Mouse (Mus musculus) thymus, postnatal 0 days (tissue): ENCODE results near the gene Gm9767. TPM values are rescaled to one million over a fixed set of nuclear protein-coding genes. Genes with fewer than 3 reads are reported as not detected.

Experiments
- DNase-seq: peaks from one replicate; pipeline ENCODE4 v3.0.0-alpha.2; 2015; ENCODE audit warnings: low spot score
- polyA plus RNA-seq: library from polyadenylated mRNA; unstranded; fragments of >200 nt; fragmentation: Nextera tagmentation; extraction: Ambion mirVana; gene quantifications from 2 replicates; pipeline ENCODE4 v1.2.1, GENCODE M21; 2015

The Gm9767 gene
- polyA plus RNA-seq, result not detected in 2 replicates

DNA sequence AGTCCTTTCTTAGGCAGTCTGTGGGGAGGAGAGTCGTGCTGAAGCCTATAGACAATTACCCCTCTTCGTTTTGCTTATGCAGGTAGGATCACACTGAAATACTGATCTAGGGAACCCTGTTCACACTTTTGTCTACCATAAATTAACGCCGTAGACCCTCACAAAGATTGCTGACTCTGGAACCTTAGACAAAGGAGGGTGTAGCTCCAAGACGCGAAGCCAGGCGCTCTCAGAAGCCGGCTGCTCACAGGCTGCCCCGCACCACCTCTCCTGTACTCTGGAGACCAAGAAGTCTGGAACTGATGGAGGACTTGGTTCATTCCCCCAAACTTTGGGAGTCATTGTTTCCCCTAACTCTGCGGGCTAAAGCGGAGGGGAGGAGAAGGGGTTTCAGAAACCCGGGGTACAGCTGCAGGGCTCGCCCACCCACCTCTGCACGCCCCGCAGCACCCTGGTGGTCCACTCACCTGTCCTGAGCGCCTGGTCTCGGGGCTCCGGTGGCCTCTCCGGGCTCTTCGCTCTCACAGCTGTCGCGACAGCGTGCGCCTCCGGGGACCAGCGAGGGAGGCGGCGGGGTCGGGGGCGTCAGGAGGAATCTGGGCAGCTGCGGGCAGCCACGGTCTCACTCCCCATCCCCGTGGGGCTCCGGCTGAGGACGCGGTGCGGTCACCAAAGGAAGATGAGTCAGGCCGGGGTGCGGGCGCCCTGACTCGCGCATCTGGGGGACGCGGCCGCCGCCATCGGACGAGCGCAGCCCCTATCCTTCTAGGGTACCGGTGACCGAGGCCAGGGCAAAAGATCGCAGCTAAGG is at the start of gene Gm9767:
Gene Gm9767, plus strand, starts transcription at position 585 of the 811 bp plus-strand sequence.
- DNase-seq, result no peak

DNA sequence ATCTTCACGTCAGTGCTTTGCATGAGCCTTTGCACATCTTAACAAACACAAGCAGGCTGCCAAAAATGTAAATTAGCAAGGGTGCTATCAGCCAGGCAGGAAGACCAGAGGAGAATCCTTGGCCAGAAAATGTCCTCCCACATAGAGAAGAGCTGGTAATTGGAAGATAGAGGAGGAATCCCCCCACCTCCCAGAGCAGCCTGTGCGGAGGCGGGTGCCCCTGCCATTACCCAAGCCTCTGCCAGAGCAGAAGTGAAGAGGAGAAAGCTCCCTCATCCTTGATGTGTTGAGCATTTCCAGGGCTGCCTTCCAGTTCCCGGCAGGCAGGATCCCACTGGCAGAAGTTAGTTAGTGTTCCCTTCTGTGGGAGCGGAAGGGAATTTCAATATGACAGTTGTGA is 43.1 kb upstream of the Gm9767 start:
- no peak for DNase-seq

DNA sequence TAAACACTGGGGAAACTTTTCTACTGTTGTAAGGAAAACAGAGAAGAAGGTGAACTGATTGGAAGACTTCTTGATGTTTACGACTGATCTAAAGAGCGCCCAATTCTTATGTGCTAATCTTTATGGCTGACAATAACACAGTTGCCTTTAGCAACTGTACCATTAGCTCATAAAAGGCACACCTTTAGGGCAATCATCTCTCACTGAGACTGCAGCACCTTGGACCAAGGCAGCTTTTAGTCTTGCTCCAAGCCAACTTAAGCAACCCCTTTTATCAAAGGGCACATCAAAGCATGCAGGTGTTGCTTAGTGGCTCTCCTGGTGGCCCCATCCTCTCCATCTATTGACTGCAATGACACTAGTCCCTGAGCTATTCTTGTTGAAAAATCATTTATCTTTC is 26.9 kb upstream of the Gm9767 start:
- DNase-seq, result no peak

DNA sequence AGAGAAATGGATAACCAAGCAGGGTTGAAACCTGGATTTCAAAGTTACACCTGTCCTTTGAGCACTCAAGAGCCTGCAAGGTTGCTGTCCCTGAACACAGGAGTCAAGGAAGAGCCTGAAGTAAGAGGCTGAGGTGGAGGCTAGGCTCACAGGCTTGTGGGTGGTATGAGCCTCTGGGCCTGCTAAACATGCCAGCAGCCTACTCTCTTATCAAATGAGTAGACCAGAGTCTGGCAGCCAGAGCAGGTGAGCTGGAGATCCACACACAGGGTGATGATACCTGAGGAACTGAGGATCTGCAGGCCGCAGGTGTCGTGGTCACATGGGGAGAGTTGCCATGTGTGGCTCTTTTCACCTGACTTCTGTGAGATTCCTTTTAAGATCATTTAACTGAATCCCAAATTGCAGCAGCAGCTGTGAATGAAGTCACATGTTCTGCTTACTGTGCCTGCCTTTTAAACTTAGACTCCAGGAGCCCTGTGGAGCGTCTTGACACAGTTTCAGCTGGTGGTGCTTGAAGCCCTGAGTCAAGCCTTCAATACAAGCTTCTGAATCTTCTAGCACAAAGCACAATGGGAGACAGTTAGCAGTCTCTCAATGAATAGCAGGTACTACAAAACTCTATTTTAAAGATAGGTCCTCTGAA is 18.3 kb upstream of the Gm9767 start:
- no peak for DNase-seq

DNA sequence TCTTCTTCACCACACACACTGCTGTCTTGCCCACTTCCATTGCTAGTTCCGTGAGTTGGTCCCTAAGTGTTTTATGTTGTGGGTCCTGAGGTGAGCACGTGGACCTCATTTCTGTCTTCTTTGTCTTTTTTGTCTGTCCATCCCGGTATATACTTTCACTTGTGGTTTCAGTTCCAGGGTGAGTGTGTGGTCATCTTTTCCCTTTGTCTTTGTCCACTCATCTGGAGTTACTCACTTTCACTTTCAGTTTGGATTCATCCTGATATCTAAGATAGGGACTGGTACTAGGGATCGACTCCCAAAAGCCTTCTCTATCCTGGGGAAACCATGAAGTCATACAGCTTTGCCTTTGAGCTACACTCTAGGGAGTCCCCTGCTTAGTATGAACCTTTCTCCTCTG is 15.0 kb upstream of the Gm9767 start:
- no peak for DNase-seq

DNA sequence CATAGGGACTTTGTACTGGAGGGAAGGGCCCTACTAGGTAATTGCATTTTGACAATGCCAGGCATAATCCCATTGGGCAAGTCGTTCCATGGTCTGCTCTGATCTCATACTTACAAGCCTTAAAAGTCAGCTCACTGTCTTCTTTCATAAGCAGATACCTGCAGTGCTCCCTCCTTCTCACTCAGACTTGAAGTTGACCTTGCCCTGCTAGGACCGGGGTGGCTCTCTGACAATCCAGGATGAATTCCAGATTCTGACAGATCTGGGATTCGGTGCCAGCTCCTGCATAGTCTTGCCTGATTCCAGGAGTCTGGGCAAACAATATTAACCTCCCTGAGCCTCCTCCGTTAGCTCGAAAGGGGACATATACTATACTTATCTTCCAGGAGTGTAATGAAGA is 6.1 kb upstream of the Gm9767 start:
- no peak for DNase-seq

DNA sequence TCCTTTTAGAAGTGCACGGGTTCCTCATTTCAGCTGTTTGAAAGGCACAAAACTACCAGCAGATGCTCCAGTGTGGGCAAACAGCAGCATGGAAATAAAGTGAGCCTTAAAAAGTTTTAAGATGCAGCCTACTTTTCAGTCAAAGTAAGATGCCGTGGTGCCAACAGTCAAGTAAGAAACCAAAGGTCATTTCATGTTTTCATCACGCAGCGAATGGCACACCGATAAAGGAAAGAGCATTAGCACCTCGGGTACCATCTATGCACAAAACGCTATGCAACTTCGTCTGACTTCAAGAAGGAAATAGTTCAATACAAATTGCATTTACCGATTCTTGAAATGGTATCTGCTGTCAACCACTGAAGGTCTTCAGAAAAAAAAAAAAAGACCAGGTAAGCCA is 1.1 kb upstream of the Gm9767 start:
- no peak for DNase-seq

DNA sequence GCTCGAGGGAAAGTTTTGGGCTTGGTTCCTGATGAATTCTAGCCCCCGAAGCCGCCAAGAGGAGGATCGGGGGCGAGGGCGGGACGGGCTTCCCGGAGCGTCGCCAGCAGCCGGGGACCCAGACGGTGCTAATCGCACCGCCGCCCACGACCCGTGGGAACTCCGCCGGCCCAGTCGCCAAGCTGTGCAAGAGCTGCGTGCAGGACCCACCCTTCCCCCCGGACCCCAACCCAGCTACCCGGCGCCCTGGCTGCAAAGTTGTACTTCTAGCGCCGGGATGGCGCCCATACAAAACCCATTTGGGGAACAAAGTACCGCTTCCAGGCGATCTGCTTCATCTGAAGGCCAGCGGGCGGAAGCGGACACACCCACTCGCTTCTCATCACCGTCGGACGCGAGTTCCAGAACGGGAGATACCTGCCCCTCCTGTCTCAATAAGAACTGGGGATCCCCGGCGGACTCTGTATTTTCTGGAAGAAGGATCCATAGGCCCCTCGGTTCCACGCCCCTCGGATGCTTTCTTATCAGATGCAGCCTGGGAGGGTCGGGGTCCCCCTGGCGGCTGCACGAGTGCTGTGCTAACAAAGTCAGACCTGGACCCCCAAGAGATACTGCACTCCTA is 577 bp downstream of the Gm9767 start, which contains the start of gene Tmem200a:
Gene Tmem200a, minus strand, starts transcription at position 532 of the 622 bp plus-strand sequence.
- DNase-seq, result peak; percentile 45

DNA sequence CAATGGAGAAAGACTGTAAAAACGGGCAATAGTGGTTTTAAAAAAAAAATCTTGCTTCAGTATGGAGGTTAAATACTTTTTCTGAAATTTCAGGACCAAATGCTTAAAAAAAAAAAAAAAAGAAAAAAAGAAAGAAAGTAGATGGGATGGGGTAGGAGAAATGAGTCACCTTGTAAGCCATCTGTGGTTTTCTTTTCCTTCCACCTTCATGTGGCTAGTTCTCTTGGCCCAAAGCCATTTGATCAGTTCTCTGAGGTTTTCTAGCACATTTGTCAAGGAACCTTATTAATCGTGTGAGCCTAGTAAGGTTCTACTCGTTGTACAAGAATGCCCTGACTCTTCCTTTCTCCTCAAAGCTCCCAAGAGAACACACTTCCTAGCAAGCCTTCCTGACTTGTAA is 1.6 kb downstream of the Gm9767 start:
- no peak for DNase-seq

DNA sequence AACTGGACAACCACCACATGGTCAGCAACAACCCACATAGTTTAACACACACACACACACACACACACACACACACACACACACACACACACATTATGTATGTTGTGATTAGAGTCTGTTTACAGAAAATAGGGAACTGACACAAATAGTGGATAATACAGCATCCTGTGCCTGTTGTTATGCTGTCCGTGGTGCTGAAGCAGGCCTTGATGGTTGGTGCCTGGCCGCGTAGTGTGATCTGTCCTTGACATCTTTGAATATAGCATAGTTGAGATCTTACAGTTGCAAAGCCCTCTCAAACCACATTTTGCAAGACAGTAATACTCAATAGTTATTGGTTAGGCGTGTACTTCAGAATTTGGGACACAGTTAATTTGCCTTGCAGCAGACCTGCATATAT is 4.0 kb downstream of the Gm9767 start:
- no peak for DNase-seq

DNA sequence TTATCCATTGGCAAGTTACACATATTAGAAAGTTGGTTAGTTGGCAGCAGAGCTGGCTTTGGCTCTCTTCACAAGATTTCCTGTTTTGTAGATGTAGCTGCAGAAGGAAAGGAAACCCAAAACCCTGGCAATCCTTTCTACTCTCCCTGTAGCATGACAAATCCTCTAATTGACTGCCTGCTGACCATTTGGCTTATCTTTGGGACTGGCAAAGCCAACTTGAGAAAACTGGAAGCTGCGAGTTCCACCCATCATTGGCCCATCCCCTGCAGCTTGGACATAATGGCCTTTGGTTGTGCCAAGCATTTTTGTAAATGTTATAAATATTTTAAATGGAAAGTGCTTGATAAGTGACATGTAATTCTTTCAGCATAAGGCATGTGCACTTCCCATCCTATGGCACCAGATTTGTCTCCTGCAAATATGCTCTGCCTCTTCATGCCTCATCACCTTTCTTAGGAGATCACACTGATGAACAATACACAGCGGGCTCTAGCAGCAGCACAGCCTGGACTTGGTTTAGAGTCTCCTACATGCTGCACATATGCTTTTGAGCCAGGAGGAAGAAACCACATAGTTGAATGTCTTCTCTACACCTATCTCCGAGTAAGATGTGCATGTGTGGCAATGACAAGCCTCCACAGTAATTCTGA is 25.4 kb downstream of the Gm9767 start:
- DNase-seq, result no peak

DNA sequence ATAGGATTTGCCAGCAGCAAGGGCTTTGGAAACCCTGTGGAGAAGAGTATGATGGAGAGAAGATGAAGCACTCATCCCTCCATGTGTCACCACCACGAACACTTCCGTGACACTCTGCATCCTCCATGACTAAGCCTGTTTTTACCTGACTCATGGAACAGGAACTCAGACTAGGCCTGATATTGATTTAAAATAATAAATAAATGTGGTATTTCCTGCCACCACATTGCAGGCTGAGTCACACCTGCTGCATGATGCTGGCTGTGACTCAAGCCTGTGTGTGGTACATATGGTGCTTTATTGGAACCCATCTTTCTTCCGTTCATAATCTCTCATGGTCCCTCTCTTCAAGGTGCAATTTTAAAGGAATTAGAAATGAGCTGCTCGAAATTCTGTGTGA is 36.4 kb downstream of the Gm9767 start:
- DNase-seq, result no peak

DNA sequence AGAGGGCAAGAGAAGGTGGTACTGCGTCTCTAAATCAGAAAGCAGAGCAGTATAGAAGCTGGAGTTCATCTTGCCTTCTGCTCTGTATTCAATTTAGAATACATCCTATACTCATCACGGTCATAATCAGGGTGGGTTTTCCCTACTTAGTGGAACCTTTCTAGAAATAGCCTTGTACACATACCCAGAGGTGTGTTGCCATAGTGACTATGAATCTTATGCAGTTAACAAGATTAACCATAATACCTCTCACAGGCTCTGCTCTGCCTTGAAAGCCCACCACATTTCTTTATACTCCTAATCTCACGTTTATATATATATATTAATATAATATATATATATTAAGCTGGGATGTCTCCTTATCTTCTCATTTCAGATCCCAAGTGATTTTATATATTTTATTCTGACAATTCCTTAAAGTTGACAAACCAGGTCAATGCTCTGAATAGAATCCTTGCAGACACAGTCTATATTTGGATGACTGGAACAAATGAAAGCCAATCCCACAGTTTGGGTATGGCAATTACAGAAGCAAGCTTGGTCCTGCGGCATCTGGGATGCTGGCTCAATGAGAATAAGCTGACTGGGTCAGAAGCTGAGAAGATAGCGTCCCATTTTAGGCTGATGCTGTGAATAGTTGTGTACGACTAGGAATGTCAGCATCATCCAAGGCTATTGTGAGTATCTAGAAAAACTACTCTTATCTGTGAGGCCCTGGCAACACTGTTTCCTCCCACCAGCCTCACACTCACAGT is 41.2 kb downstream of the Gm9767 start:
- DNase-seq, result no peak

DNA sequence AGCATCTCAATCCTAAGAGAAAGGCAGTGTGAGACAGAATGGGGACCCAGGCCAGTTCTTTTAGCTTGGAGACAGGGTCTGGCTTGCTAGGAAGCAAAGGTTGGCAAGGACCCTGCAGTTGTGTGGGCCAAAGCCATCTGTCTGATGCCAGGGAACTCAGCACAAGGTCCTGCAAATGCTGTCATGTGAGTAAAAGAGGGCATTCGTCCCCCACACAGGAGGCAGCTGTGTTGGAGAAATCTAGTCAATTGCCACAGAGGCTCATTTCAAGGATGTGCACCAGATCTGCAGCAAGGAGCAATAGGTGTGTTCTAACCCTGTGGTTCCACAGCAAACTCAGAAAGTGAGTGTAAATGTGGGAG is 41.7 kb downstream of the Gm9767 start:
- DNase-seq, result no peak

Other genes starting within 250 kb of the Gm9767 start
- gene Tmem200a, start 797 bp downstream of the Gm9767 start, polyA plus RNA-seq, result 0.49 and 0.68 TPM in 2 replicates
- 0.68 and 0.80 TPM in 2 replicates for gene Samd3, start 151.5 kb downstream of the Gm9767 start, polyA plus RNA-seq